22 mouse cellular contexts compared by ENCODE assay signal in the genomic region with DNA sequence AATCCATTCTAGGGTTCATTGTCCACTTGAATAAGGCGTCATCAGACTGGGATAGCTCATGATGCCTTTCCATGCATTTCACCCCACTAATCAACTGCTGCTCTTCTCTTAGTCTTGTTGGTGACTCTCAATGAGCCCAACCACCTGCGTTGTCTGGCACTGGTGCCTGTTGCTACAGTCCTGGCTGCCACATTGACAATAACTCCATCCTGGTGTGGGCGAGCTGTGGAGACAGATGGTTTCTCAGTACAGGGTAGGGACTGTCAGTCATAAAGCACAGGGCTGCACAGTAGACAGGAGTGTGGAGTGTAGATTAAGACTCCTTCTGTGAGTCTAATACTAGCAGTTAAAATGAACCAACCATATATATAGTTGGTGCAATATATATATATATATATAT.
DNase-seq lines count a peak whose midpoint lies in the region.
"Had no signal": no experiment of that assay in that cellular context is flagged by ENCODE, and none has a peak within 500 bp of the region (broad histone marks: within the 10 kb centered on the region; RNA-seq: fewer than 3 reads in every experiment).

No protein-coding gene starts in this region.

- 89% methylated on average over 3 of the region's 3 CpGs for WGBS in embryonic facial prominence, embryonic 10.5 days

- no peak overlapping the region for H3K27ac ChIP-seq in embryonic facial prominence, embryonic 10.5 days (replicated peaks)
- H3K27ac ChIP-seq: embryonic facial prominence, embryonic 12.5 days; heart, embryonic 15.5 days; hindbrain, embryonic 14.5 days; kidney, postnatal 0 days; limb, embryonic 12.5 days; stomach, embryonic 15.5 days had no signal

- H3K36me3 ChIP-seq in embryonic facial prominence, embryonic 10.5 days (replicated peaks), result no peaks in the 10 kb centered on the region
- H3K36me3 ChIP-seq: embryonic facial prominence, embryonic 12.5 days; heart, embryonic 15.5 days; limb, embryonic 12.5 days; stomach, embryonic 15.5 days had no signal

- no peaks in the 10 kb centered on the region for H3K4me1 ChIP-seq in embryonic facial prominence, embryonic 10.5 days
- H3K4me1 ChIP-seq: embryonic facial prominence, embryonic 12.5 days; heart, embryonic 15.5 days; limb, embryonic 12.5 days; stomach, embryonic 15.5 days had no signal

- no peak overlapping the region for H3K4me3 ChIP-seq in embryonic facial prominence, embryonic 10.5 days
- H3K4me3 ChIP-seq: embryonic facial prominence, embryonic 12.5 days; heart, embryonic 15.5 days; limb, embryonic 12.5 days; stomach, embryonic 15.5 days had no signal

- H3K9me3 ChIP-seq in embryonic facial prominence, embryonic 10.5 days, result no peaks in the 10 kb centered on the region
- H3K9me3 ChIP-seq: embryonic facial prominence, embryonic 12.5 days; heart, embryonic 15.5 days; limb, embryonic 12.5 days; stomach, embryonic 15.5 days had no signal

- DNase-seq in cerebellum, postnatal 10 days, result peak; percentile 7 to 16
- no peak for DNase-seq in cerebellum, postnatal 25 days
- DNase-seq in frontal cortex, postnatal 36 days (ENCODE audit: low spot score in 2 of 2), result peak; percentile 3 to 14
- no peak for DNase-seq in frontal cortex, postnatal 25 days (ENCODE audit: low spot score in 2 of 2)
- DNase-seq in layer of hippocampus, adult 11-12 months (ENCODE audit: low spot score), result peak; percentile 75
- peak; percentile 41 to 60 for DNase-seq in layer of hippocampus, postnatal 10 days (ENCODE audit: low spot score in 2 of 2)
- no peak for DNase-seq in embryonic facial prominence, embryonic 10.5 days (ENCODE audit: low spot score)
- DNase-seq in kidney, postnatal 14 days, result no peak
- DNase-seq: adrenal gland, postnatal 10 days; cerebellum, adult 9-10 months; heart, postnatal 36 days; kidney, adult 2 months; liver, postnatal 0 days; lung, postnatal 10 days; thymus, adult 18-20 months; thymus, postnatal 36 days had no signal

- no peaks in the 10 kb centered on the region for H3K27me3 ChIP-seq in embryonic facial prominence, embryonic 10.5 days (replicated peaks; ENCODE audit: low read depth, poor library complexity, severe bottlenecking)
- H3K27me3 ChIP-seq: embryonic facial prominence, embryonic 12.5 days; heart, embryonic 15.5 days; limb, embryonic 12.5 days; stomach, embryonic 15.5 days had no signal

Comparison
In these comparisons a context has a peak if more than half of its experiments do, and no peak if none do; other contexts are left out.
1. DNase-seq: peak in cerebellum, postnatal 10 days (2 of 2), frontal cortex, postnatal 36 days (2 of 2), layer of hippocampus, adult 11-12 months (single experiment) and layer of hippocampus, postnatal 10 days (2 of 2); none in cerebellum, postnatal 25 days (0 of 2), frontal cortex, postnatal 25 days (0 of 2), embryonic facial prominence, embryonic 10.5 days (single experiment) and kidney, postnatal 14 days (single experiment).